Mouse (Mus musculus): ENCODE data around the gene Cep72. TPM values are rescaled to one million over a fixed set of nuclear protein-coding genes. Genes with fewer than 3 reads are reported as not detected.

Cep72 gene
- polyA plus RNA-seq, 1 experiment from 2014 or later = 26.1 TPM

DNA sequence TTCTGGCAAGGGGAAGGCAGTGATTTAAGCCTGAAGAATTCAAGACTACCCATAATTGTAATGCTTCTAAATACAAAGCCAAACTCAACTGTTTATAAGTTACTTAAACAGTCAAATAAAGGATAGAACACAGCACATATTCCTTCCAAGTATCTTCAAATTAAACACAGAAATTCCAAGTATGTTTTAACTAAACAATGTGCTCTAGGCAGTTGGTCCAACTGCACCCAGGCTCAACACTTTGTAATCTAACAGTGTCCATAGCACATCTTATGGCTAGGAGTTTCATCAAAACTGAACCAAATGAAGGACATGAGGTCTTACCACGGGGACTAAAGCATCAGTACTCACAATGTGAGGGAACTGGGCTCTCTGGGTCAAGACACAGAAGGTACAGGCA, 5.9 kb downstream of the Cep72 start:
- Histone ChIP-seq H3K27ac (ENCODE audit: low read depth, low read length) (no peak overlapping the region), H3K9me3 (ENCODE audit: control insufficient read depth, low read length) (no peaks in the 10 kb centered on the region), H3K36me3 (ENCODE audit: control insufficient read depth, insufficient read depth, low read length) (no peaks in the 10 kb centered on the region; the same call in 1 of the 2 replicates), H3K27me3 (ENCODE audit: control insufficient read depth, insufficient read depth, low read length) (no peaks in the 10 kb centered on the region), H3K4me1 (replicated peaks; ENCODE audit: control insufficient read depth, insufficient read depth, low read length) (no peaks in the 10 kb centered on the region), H3K4me3 (ENCODE audit: low read depth, low read length) (no peak overlapping the region), H3K9ac (ENCODE audit: low read length) (no peak overlapping the region), H3K4me2 (ENCODE audit: low read depth, low read length, severe bottlenecking) (no peak overlapping the region)
- no peak for DNase-seq (ENCODE audit: low spot score)
- WGBS = 81% methylated on average over 1 of the region's 1 CpGs
- ATAC-seq (replicated peaks; ENCODE audit: low FRiP score) = no peak

- H3K9me3 ChIP-seq (ENCODE audit: control insufficient read depth, low read length) = no peaks in the 10 kb centered on the region
- no peak for DNase-seq (ENCODE audit: low spot score)
- 96% methylated on average over 3 of the region's 3 CpGs for WGBS
- no peak overlapping the region for H3K4me2 ChIP-seq (ENCODE audit: low read depth, low read length, severe bottlenecking)
- no peak overlapping the region for H3K27ac ChIP-seq (ENCODE audit: low read depth, low read length)
- no peak overlapping the region for H3K4me3 ChIP-seq (ENCODE audit: low read depth, low read length)
- no peak overlapping the region for H3K9ac ChIP-seq (ENCODE audit: low read length)
- H3K27me3 ChIP-seq (ENCODE audit: control insufficient read depth, insufficient read depth, low read length) = no peaks in the 10 kb centered on the region
- no peak for ATAC-seq (replicated peaks; ENCODE audit: low FRiP score)
- peaks cover 6% of the 10 kb centered on the region for H3K36me3 ChIP-seq (ENCODE audit: control insufficient read depth, insufficient read depth, low read length)
- H3K4me1 ChIP-seq (replicated peaks; ENCODE audit: control insufficient read depth, insufficient read depth, low read length) = no peaks in the 10 kb centered on the region
Observed at GRCm38 (mm10) chr13:74039926-74040325, 22.2 kb downstream of the Cep72 start.

DNA sequence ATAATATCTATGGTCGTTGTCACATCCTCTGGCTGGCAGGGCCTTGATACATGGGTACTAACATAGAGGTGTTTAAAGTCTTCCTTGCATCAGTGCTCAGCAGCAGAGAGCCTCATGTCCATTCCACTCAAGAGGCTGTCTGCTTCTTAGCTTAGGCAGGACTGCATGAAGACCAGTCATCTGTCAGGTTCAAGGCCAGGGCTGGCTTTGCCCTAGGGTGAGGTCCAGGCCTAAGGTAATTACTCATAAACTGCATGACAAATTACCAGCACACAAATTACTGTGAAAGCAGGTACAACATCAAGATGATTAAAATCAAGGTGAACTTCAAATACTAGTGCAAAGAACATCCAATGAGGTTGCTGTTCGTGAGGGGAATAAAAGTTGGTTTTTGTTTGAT, 26.3 kb downstream of the Cep72 start:
- H3K27me3 ChIP-seq (ENCODE audit: control insufficient read depth, insufficient read depth, low read length) = no peaks in the 10 kb centered on the region
- DNase-seq (ENCODE audit: low spot score) (no peak), ATAC-seq (replicated peaks; ENCODE audit: low FRiP score) (no peak)
- H3K4me1 ChIP-seq (replicated peaks; ENCODE audit: control insufficient read depth, insufficient read depth, low read length) = no peaks in the 10 kb centered on the region
- no peak overlapping the region for H3K9ac ChIP-seq (ENCODE audit: low read length)
- WGBS = 96% methylated on average over 2 of the region's 2 CpGs
- no peak overlapping the region for H3K4me3 ChIP-seq (ENCODE audit: low read depth, low read length)
- peaks cover 6% of the 10 kb centered on the region for H3K36me3 ChIP-seq (ENCODE audit: control insufficient read depth, insufficient read depth, low read length)
- no peak overlapping the region for H3K4me2 ChIP-seq (ENCODE audit: low read depth, low read length, severe bottlenecking)
- no peak overlapping the region for H3K27ac ChIP-seq (ENCODE audit: low read depth, low read length)
- H3K9me3 ChIP-seq (ENCODE audit: control insufficient read depth, low read length) = no peaks in the 10 kb centered on the region

DNA sequence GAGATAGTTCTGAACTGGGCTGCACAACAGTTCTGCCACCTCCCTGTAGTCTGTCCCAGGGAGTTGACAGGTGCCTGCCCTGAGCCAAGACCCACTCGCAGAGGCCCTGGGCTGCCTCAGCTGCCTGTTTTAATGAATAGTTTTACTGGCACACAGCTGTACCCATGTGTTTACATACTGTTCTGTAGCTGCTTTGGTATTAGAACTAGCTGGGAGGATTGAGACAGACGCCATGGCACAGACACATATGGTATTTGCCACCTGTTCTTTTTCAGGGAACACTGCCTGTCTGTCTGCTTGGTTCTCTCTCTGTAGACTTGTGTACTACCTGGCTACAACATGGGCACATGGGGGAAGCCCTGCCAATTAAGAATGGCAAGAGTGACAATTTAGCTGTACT, 27.3 kb downstream of the Cep72 start:
- ATAC-seq (replicated peaks; ENCODE audit: low FRiP score) (no peak), DNase-seq (ENCODE audit: low spot score) (no peak)
- no peak overlapping the region for H3K27ac ChIP-seq (ENCODE audit: low read depth, low read length)
- peaks cover 4% of the 10 kb centered on the region for H3K36me3 ChIP-seq (ENCODE audit: control insufficient read depth, insufficient read depth, low read length)
- H3K4me2 ChIP-seq (ENCODE audit: low read depth, low read length, severe bottlenecking) = no peak overlapping the region
- 94% methylated on average over 2 of the region's 2 CpGs for WGBS
- H3K9ac ChIP-seq (ENCODE audit: low read length) = no peak overlapping the region
- H3K4me1 ChIP-seq (replicated peaks; ENCODE audit: control insufficient read depth, insufficient read depth, low read length) = no peaks in the 10 kb centered on the region
- H3K4me3 ChIP-seq (ENCODE audit: low read depth, low read length) = no peak overlapping the region
- no peaks in the 10 kb centered on the region for H3K9me3 ChIP-seq (ENCODE audit: control insufficient read depth, low read length)
- H3K27me3 ChIP-seq (ENCODE audit: control insufficient read depth, insufficient read depth, low read length) = no peaks in the 10 kb centered on the region

GRCm38 (mm10) chr13:74031133-74031532, 31.0 kb downstream of the Cep72 start:
- no peak for ATAC-seq (replicated peaks; ENCODE audit: low FRiP score)
- H3K27ac ChIP-seq (ENCODE audit: low read depth, low read length) = no peak overlapping the region
- H3K4me1 ChIP-seq (replicated peaks; ENCODE audit: control insufficient read depth, insufficient read depth, low read length) = no peaks in the 10 kb centered on the region
- H3K4me2 ChIP-seq (ENCODE audit: low read depth, low read length, severe bottlenecking) = no peak overlapping the region
- H3K9me3 ChIP-seq (ENCODE audit: control insufficient read depth, low read length) = no peaks in the 10 kb centered on the region
- H3K27me3 ChIP-seq (ENCODE audit: control insufficient read depth, insufficient read depth, low read length) = no peaks in the 10 kb centered on the region
- no peak for DNase-seq (ENCODE audit: low spot score)
- 86% methylated on average over 8 of the region's 8 CpGs for WGBS
- no peaks in the 10 kb centered on the region for H3K36me3 ChIP-seq (ENCODE audit: control insufficient read depth, insufficient read depth, low read length)
- H3K9ac ChIP-seq (ENCODE audit: low read length) = no peak overlapping the region
- no peak overlapping the region for H3K4me3 ChIP-seq (ENCODE audit: low read depth, low read length)

DNA sequence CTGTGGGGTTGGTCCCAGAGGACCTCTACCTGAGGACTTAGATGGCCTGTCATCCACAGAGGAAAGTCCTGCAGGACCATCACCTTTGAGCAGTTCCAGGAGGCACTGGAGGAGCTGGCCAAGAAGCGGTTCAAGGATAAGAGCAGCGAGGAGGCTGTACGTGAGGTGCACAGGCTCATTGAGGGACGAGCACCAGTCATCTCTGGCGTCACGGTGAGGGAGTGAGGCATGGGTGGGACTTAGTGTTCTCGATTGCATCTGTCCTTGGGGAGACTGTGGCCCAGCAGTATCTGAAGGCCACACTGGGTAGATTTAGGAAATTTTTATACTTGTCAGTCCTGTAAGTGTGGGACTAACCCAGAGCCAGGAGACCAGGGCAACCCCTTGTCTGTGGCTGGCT, 31.4 kb downstream of the Cep72 start:
- H3K27me3 ChIP-seq (ENCODE audit: control insufficient read depth, insufficient read depth, low read length) = no peaks in the 10 kb centered on the region
- H3K4me1 ChIP-seq (replicated peaks; ENCODE audit: control insufficient read depth, insufficient read depth, low read length) = no peaks in the 10 kb centered on the region
- H3K4me2 ChIP-seq (ENCODE audit: low read depth, low read length, severe bottlenecking) = no peak overlapping the region
- DNase-seq (ENCODE audit: low spot score) (no peak), ATAC-seq (replicated peaks; ENCODE audit: low FRiP score) (no peak)
- no peak overlapping the region for H3K4me3 ChIP-seq (ENCODE audit: low read depth, low read length)
- H3K27ac ChIP-seq (ENCODE audit: low read depth, low read length) = no peak overlapping the region
- WGBS = 92% methylated on average over 7 of the region's 7 CpGs
- no peaks in the 10 kb centered on the region for H3K9me3 ChIP-seq (ENCODE audit: control insufficient read depth, low read length)
- no peak overlapping the region for H3K9ac ChIP-seq (ENCODE audit: low read length)
- no peaks in the 10 kb centered on the region for H3K36me3 ChIP-seq (ENCODE audit: control insufficient read depth, insufficient read depth, low read length)

GRCm38 (mm10) chr13:74029013-74029412, 33.1 kb downstream of the Cep72 start:
- no peak overlapping the region for H3K4me3 ChIP-seq (ENCODE audit: low read depth, low read length)
- no peak overlapping the region for H3K27ac ChIP-seq (ENCODE audit: low read depth, low read length)
- WGBS = 76% methylated on average over 2 of the region's 2 CpGs
- no peaks in the 10 kb centered on the region for H3K4me1 ChIP-seq (replicated peaks; ENCODE audit: control insufficient read depth, insufficient read depth, low read length)
- H3K27me3 ChIP-seq (ENCODE audit: control insufficient read depth, insufficient read depth, low read length) = no peaks in the 10 kb centered on the region
- ATAC-seq (replicated peaks; ENCODE audit: low FRiP score) = no peak
- H3K4me2 ChIP-seq (ENCODE audit: low read depth, low read length, severe bottlenecking) = no peak overlapping the region
- H3K9me3 ChIP-seq (ENCODE audit: control insufficient read depth, low read length) = no peaks in the 10 kb centered on the region
- DNase-seq (ENCODE audit: low spot score) = no peak
- H3K36me3 ChIP-seq (ENCODE audit: control insufficient read depth, insufficient read depth, low read length) = no peaks in the 10 kb centered on the region
- no peak overlapping the region for H3K9ac ChIP-seq (ENCODE audit: low read length)

DNA sequence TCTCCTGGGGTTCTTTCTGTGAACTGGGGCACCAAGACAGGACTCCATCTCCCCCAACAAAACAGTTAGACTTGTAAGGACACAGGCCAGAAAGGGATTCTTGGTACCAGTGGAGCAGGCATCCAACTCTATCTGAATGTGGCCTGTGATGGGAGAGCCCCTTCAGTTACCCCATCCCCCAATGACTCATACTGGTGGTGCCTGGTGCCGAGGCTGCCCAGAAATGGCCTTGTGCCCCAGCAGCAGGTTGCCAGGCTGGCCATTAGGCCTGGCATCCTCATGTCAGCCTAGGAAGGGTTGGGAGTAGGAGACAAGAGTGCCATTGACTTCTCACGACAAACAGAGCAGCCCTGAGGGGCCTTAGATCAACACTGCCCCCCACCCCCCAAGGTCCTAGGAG, 34.0 kb downstream of the Cep72 start:
- no peaks in the 10 kb centered on the region for H3K9me3 ChIP-seq (ENCODE audit: control insufficient read depth, low read length)
- no peak overlapping the region for H3K4me3 ChIP-seq (ENCODE audit: low read depth, low read length)
- DNase-seq (ENCODE audit: low spot score) (no peak), ATAC-seq (replicated peaks; ENCODE audit: low FRiP score) (no peak)
- no peaks in the 10 kb centered on the region for H3K36me3 ChIP-seq (ENCODE audit: control insufficient read depth, insufficient read depth, low read length)
- no peak overlapping the region for H3K4me2 ChIP-seq (ENCODE audit: low read depth, low read length, severe bottlenecking)
- no peaks in the 10 kb centered on the region for H3K4me1 ChIP-seq (replicated peaks; ENCODE audit: control insufficient read depth, insufficient read depth, low read length)
- 74% methylated on average over 2 of the region's 2 CpGs for WGBS
- no peaks in the 10 kb centered on the region for H3K27me3 ChIP-seq (ENCODE audit: control insufficient read depth, insufficient read depth, low read length)
- H3K9ac ChIP-seq (ENCODE audit: low read length) = no peak overlapping the region
- no peak overlapping the region for H3K27ac ChIP-seq (ENCODE audit: low read depth, low read length)

- WGBS = 24% methylated on average over 2 of the region's 2 CpGs
- H3K27me3 ChIP-seq (ENCODE audit: control insufficient read depth, insufficient read depth, low read length) = no peaks in the 10 kb centered on the region
- DNase-seq (ENCODE audit: low spot score) = no peak
- no peaks in the 10 kb centered on the region for H3K4me1 ChIP-seq (replicated peaks; ENCODE audit: control insufficient read depth, insufficient read depth, low read length)
- H3K4me2 ChIP-seq (ENCODE audit: low read depth, low read length, severe bottlenecking) = no peak overlapping the region
- ATAC-seq (replicated peaks; ENCODE audit: low FRiP score) = no peak
- no peak overlapping the region for H3K4me3 ChIP-seq (ENCODE audit: low read depth, low read length)
- H3K9ac ChIP-seq (ENCODE audit: low read length) = no peak overlapping the region
- no peak overlapping the region for H3K27ac ChIP-seq (ENCODE audit: low read depth, low read length)
- H3K36me3 ChIP-seq (ENCODE audit: control insufficient read depth, insufficient read depth, low read length) = no peaks in the 10 kb centered on the region
- no peaks in the 10 kb centered on the region for H3K9me3 ChIP-seq (ENCODE audit: control insufficient read depth, low read length)
Observed at GRCm38 (mm10) chr13:74026215-74026614, 35.9 kb downstream of the Cep72 start.

Data from forebrain, embryonic 11.5 days (tissue).